Mouse (Mus musculus): ENCODE measurements at regions not wholly inside any gene's neighbourhood (a gene's known extent, or its start where the extent isn't known, plus 50 kb on each side); places are given as distances from the start of the nearest gene placed in this dataset.

- TF ChIP-seq CHD2 (IDR thresholded peaks at IDR 0.05; ENCODE audit: low read depth, low read length) (no peak), ZNF384 (IDR thresholded peaks at IDR 0.05; ENCODE audit: low read depth, low read length) (no peak), MAFK (IDR thresholded peaks at IDR 0.05; ENCODE audit: insufficient read depth, low read depth, low read length) (no peak), HCFC1 (IDR thresholded peaks at IDR 0.05; ENCODE audit: borderline replicate concordance, insufficient read depth, low read length) (no peak), ZC3H11A (IDR thresholded peaks at IDR 0.05; ENCODE audit: borderline replicate concordance, low read depth, low read length) (no peak)
- H3K9me3 ChIP-seq (ENCODE audit: control insufficient read depth, insufficient read depth, low read depth, low read length): no peaks in the 10 kb centered on the region
- no peaks in the 10 kb centered on the region for H3K36me3 ChIP-seq (ENCODE audit: control insufficient read depth, insufficient read depth, low read length, poor library complexity, severe bottlenecking)
- H3K27ac ChIP-seq (ENCODE audit: insufficient read depth, low read depth, low read length, poor library complexity, severe bottlenecking): no peak overlapping the region
- no peak overlapping the region for H3K9ac ChIP-seq (ENCODE audit: insufficient read depth, low read depth, low read length, poor library complexity, severe bottlenecking)
- no peaks in the 10 kb centered on the region for H3K4me1 ChIP-seq (ENCODE audit: control insufficient read depth in 2 of 2, insufficient read depth in 2 of 2, low read length in 2 of 2, poor library complexity in 1 of 2)
- no peak overlapping the region for H3K4me3 ChIP-seq (ENCODE audit: insufficient read depth in 1 of 2, low read depth in 1 of 2, low read length in 2 of 2, poor library complexity in 1 of 2, severe bottlenecking in 1 of 2)
- no peak for DNase-seq (ENCODE audit: low read depth, low spot score)
- in situ Hi-C loops (cut with MboI; ENCODE audit: low sequenced_read_pairs in 2 of 2, unreplicated experiment in 2 of 2): no loop called here
These were observed 789.4 kb downstream of the Dach1 start for GRCm38 (mm10) chr14:97380131-97380530.

DNA sequence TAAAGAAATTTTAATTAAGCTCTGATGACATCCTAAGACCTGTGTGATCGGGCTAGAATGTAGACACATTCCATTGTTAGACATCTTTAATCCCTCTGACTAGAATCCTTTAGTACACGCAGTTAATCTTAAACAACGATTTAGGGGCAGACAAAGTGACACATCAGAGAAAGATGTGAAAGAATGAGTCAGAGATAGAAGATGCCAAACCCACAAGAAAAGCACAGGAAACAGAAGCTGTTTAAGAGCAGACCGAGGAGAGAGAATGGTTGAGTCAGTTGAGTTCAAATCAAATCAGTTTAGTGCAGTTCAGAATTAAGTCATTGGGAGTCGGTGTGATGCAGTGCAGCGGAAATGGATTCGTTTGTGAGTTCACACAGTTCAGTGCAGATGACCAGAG lies 812.6 kb downstream of the Dach1 start:
- Histone ChIP-seq H3K4me1 (ENCODE audit: control insufficient read depth in 2 of 2, insufficient read depth in 2 of 2, low read length in 2 of 2, poor library complexity in 1 of 2) (no peaks in the 10 kb centered on the region), H3K9me3 (ENCODE audit: control insufficient read depth, insufficient read depth, low read depth, low read length) (no peaks in the 10 kb centered on the region), H3K4me3 (ENCODE audit: insufficient read depth in 1 of 2, low read depth in 1 of 2, low read length in 2 of 2, poor library complexity in 1 of 2, severe bottlenecking in 1 of 2) (no peak overlapping the region), H3K27ac (ENCODE audit: insufficient read depth, low read depth, low read length, poor library complexity, severe bottlenecking) (no peak overlapping the region), H3K9ac (ENCODE audit: insufficient read depth, low read depth, low read length, poor library complexity, severe bottlenecking) (no peak overlapping the region), H3K36me3 (ENCODE audit: control insufficient read depth, insufficient read depth, low read length, poor library complexity, severe bottlenecking) (no peaks in the 10 kb centered on the region)
- TF ChIP-seq HCFC1 (IDR thresholded peaks at IDR 0.05; ENCODE audit: borderline replicate concordance, insufficient read depth, low read length): no peak
- no peak for TF ChIP-seq MAFK (IDR thresholded peaks at IDR 0.05; ENCODE audit: insufficient read depth, low read depth, low read length)
- TF ChIP-seq ZC3H11A (IDR thresholded peaks at IDR 0.05; ENCODE audit: borderline replicate concordance, low read depth, low read length): no peak
- no peak for TF ChIP-seq CHD2 (IDR thresholded peaks at IDR 0.05; ENCODE audit: low read depth, low read length)
- no peak for TF ChIP-seq ZNF384 (IDR thresholded peaks at IDR 0.05; ENCODE audit: low read depth, low read length)
- in situ Hi-C loops (cut with MboI; ENCODE audit: low sequenced_read_pairs in 2 of 2, unreplicated experiment in 2 of 2): no loop called here
- no peak for DNase-seq (ENCODE audit: low read depth, low spot score)

DNA sequence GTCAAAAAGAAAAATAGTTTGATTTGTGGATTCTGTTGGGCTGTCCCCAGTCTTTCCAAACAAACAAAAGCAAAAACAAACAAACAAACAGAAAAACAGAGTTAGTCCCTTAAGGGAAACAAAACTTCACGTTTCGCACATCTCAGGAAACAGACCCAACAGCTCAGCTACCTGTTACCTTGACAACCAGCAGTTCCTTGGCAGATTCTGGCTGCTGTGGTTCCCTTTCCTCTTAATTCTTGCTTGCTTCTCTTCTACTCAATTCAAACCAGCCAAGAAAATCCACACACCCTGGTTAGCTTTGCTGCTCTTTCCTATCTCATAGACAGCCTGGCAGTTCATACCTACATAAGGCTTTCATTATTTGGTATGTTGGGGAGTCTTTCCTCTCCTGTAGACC lies 821.6 kb downstream of the Dach1 start:
- Histone ChIP-seq H3K4me3 (ENCODE audit: insufficient read depth in 1 of 2, low read depth in 1 of 2, low read length in 2 of 2, poor library complexity in 1 of 2, severe bottlenecking in 1 of 2) (no peak overlapping the region), H3K9ac (ENCODE audit: insufficient read depth, low read depth, low read length, poor library complexity, severe bottlenecking) (no peak overlapping the region), H3K4me1 (ENCODE audit: control insufficient read depth in 2 of 2, insufficient read depth in 2 of 2, low read length in 2 of 2, poor library complexity in 1 of 2) (no peaks in the 10 kb centered on the region), H3K36me3 (ENCODE audit: control insufficient read depth, insufficient read depth, low read length, poor library complexity, severe bottlenecking) (no peaks in the 10 kb centered on the region), H3K27ac (ENCODE audit: insufficient read depth, low read depth, low read length, poor library complexity, severe bottlenecking) (no peak overlapping the region), H3K9me3 (ENCODE audit: control insufficient read depth, insufficient read depth, low read depth, low read length) (no peaks in the 10 kb centered on the region)
- in situ Hi-C loops (cut with MboI; ENCODE audit: low sequenced_read_pairs in 2 of 2, unreplicated experiment in 2 of 2): no loop called here
- DNase-seq (ENCODE audit: low read depth, low spot score): no peak
- TF ChIP-seq MAFK (IDR thresholded peaks at IDR 0.05; ENCODE audit: insufficient read depth, low read depth, low read length): no peak
- no peak for TF ChIP-seq ZC3H11A (IDR thresholded peaks at IDR 0.05; ENCODE audit: borderline replicate concordance, low read depth, low read length)
- TF ChIP-seq CHD2 (IDR thresholded peaks at IDR 0.05; ENCODE audit: low read depth, low read length): no peak
- no peak for TF ChIP-seq HCFC1 (IDR thresholded peaks at IDR 0.05; ENCODE audit: borderline replicate concordance, insufficient read depth, low read length)
- TF ChIP-seq ZNF384 (IDR thresholded peaks at IDR 0.05; ENCODE audit: low read depth, low read length): no peak

- in situ Hi-C loops (cut with MboI; ENCODE audit: low sequenced_read_pairs in 2 of 2, unreplicated experiment in 2 of 2): no loop called here
- DNase-seq (ENCODE audit: low read depth, low spot score): peak; percentile 9
- Histone ChIP-seq H3K4me3 (ENCODE audit: insufficient read depth in 1 of 2, low read depth in 1 of 2, low read length in 2 of 2, poor library complexity in 1 of 2, severe bottlenecking in 1 of 2) (no peak overlapping the region), H3K9ac (ENCODE audit: insufficient read depth, low read depth, low read length, poor library complexity, severe bottlenecking) (no peak overlapping the region), H3K4me1 (ENCODE audit: control insufficient read depth in 2 of 2, insufficient read depth in 2 of 2, low read length in 2 of 2, poor library complexity in 1 of 2) (no peaks in the 10 kb centered on the region), H3K9me3 (ENCODE audit: control insufficient read depth, insufficient read depth, low read depth, low read length) (no peaks in the 10 kb centered on the region), H3K27ac (ENCODE audit: insufficient read depth, low read depth, low read length, poor library complexity, severe bottlenecking) (no peak overlapping the region), H3K36me3 (ENCODE audit: control insufficient read depth, insufficient read depth, low read length, poor library complexity, severe bottlenecking) (no peaks in the 10 kb centered on the region)
- TF ChIP-seq HCFC1 (IDR thresholded peaks at IDR 0.05; ENCODE audit: borderline replicate concordance, insufficient read depth, low read length): no peak
- no peak for TF ChIP-seq MAFK (IDR thresholded peaks at IDR 0.05; ENCODE audit: insufficient read depth, low read depth, low read length)
- TF ChIP-seq ZC3H11A (IDR thresholded peaks at IDR 0.05; ENCODE audit: borderline replicate concordance, low read depth, low read length): no peak
- no peak for TF ChIP-seq CHD2 (IDR thresholded peaks at IDR 0.05; ENCODE audit: low read depth, low read length)
- no peak for TF ChIP-seq ZNF384 (IDR thresholded peaks at IDR 0.05; ENCODE audit: low read depth, low read length)
These were observed 812.5 kb upstream of the Klhl1 start for GRCm38 (mm10) chr14:97331388-97331787.

GRCm38 (mm10) chr14:97329979-97330378 lies 811.1 kb upstream of the Klhl1 start:
- Histone ChIP-seq H3K9me3 (ENCODE audit: control insufficient read depth, insufficient read depth, low read depth, low read length) (no peaks in the 10 kb centered on the region), H3K4me3 (ENCODE audit: insufficient read depth in 1 of 2, low read depth in 1 of 2, low read length in 2 of 2, poor library complexity in 1 of 2, severe bottlenecking in 1 of 2) (no peak overlapping the region), H3K27ac (ENCODE audit: insufficient read depth, low read depth, low read length, poor library complexity, severe bottlenecking) (no peak overlapping the region), H3K9ac (ENCODE audit: insufficient read depth, low read depth, low read length, poor library complexity, severe bottlenecking) (no peak overlapping the region), H3K4me1 (ENCODE audit: control insufficient read depth in 2 of 2, insufficient read depth in 2 of 2, low read length in 2 of 2, poor library complexity in 1 of 2) (no peaks in the 10 kb centered on the region), H3K36me3 (ENCODE audit: control insufficient read depth, insufficient read depth, low read length, poor library complexity, severe bottlenecking) (no peaks in the 10 kb centered on the region)
- in situ Hi-C loops (cut with MboI; ENCODE audit: low sequenced_read_pairs in 2 of 2, unreplicated experiment in 2 of 2): no loop called here
- no peak for DNase-seq (ENCODE audit: low read depth, low spot score)
- TF ChIP-seq MAFK (IDR thresholded peaks at IDR 0.05; ENCODE audit: insufficient read depth, low read depth, low read length): no peak
- TF ChIP-seq CHD2 (IDR thresholded peaks at IDR 0.05; ENCODE audit: low read depth, low read length): no peak
- no peak for TF ChIP-seq HCFC1 (IDR thresholded peaks at IDR 0.05; ENCODE audit: borderline replicate concordance, insufficient read depth, low read length)
- TF ChIP-seq ZNF384 (IDR thresholded peaks at IDR 0.05; ENCODE audit: low read depth, low read length): no peak
- no peak for TF ChIP-seq ZC3H11A (IDR thresholded peaks at IDR 0.05; ENCODE audit: borderline replicate concordance, low read depth, low read length)
